Mouse (Mus musculus) Patski (cell line): ENCODE results near the gene Washc2. TPM values are rescaled to one million over a fixed set of nuclear protein-coding genes. Genes with fewer than 3 reads are reported as not detected.

Source experiments
- ATAC-seq: fragments of 100-300 bp; one replicate; pipeline ENCODE4 v1.8.0; 2021
- CTCF ChIA-PET: fragments of 350-600 bp; sonication (Branson Sonifier 250); formaldehyde crosslinking; loops from one replicate; lab custom pipeline; 2022; ENCODE audit warnings: inconsistent platforms; lab: Charles Lee
- POLR2A ChIA-PET: fragments of 350-600 bp; sonication (Branson Sonifier 250); formaldehyde crosslinking; loops from one replicate; lab custom pipeline; 2022; ENCODE audit warnings: antibody characterized with exemption, inconsistent platforms; lab: Charles Lee
- DNase-seq: peaks from one replicate; pipeline ENCODE4 v3.0.0-alpha.2; 2011; ENCODE audit warnings: low read depth, low spot score
- H3K27me3 ChIP-seq: fragments of 371-371 bp; one replicate; pipeline ENCODE4 v1.5.1; 2021
- CTCF ChIP-seq: fragments of 100-300 bp; IDR thresholded peaks from one replicate; pipeline ENCODE4 v1.5.1; 2021
- in situ Hi-C: fragments of 300-500 bp; cut with MboI; formaldehyde crosslinking; loops from 3 replicates; pipeline ENCODE4 v1.11.1; 2018; ENCODE audit warnings: low pct_unique_long_range_greater_than_20kb, mixed read lengths
- polyA plus RNA-seq: library from polyadenylated mRNA; unstranded; gene quantifications from one replicate; pipeline ENCODE4 v1.2.3, GENCODE M21; 2021

The Washc2 gene
- polyA plus RNA-seq, 1 experiment from 2014 or later = 92.9 TPM

DNA sequence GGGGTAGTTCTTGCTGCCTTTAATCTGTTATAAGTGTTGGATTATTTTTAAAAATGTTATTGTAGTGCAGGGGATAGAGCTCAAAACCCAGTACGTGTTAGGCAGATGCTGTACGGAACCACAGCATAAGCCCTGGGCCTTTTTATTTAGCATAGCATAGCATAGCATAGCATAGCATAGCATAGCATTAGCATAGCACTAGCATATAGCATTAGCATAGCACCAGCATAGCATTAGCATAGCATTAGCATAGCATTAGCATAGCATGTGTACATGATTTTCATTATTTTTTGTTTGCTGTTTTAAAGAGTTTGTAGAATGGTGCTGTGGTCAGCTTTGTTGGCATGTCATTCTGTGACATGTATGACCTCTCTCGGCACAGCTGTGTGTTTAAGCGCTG lies 51.8 kb downstream of the Washc2 start:
- POLR2A ChIA-PET = no interaction called here

DNA sequence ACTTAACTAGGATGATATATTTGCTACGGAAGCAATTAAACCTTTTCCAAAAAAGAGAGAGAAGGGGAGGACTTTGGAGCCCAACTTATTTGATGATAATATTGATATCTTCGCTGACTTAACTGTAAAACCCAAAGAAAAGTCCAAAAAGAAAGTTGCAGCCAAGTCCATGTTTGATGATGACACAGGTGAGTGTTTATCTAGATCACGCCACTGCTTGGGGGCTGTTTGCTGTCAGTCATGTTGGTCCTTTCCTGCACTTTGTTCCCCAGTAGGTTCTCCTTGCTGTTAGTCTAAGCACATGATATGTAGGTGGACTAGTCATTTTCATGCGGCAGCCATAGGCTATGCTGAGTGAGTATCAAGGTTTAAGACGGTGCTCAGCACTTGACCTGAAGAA lies 52.6 kb downstream of the Washc2 start:
- ChIA-PET POLR2A (no interaction called here), CTCF (no interaction called here)
- DNase-seq = no peak
- H3K27me3 ChIP-seq = no peaks in the 10 kb centered on the region
- no peak for ATAC-seq
- TF ChIP-seq CTCF = no peak
- in situ Hi-C loops = no loop called here

More for the DNA sequence above, 51.8 kb downstream of the Washc2 start:
- CTCF ChIA-PET = interaction anchor here (1.0 kb wide), 1 partner anchor 31 kb away, joined by 3 read pairs; no protein-coding TSS in a partner anchor
- in situ Hi-C loops = no loop called here
- H3K27me3 ChIP-seq = no peaks in the 10 kb centered on the region
- no peak for TF ChIP-seq CTCF
- ATAC-seq (no peak), DNase-seq (no peak)

DNA sequence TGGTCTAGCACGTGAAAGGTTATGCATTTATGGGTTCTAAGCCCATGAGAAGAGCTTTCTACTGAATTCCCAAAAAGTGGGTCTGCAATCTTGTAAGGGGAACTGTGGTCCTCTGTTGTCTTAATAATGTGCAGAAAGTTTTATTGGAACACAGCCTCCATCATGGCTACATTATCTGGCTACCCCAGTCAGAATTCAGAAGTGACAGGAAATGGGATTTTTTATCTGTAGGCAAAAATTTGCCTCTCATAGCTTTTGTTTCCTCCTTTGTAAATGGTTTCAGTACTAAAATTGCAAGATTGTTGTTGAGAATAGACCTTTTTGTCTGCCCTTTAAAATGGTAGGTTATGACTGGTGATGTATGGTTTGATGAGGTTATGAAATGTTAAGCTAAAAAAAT lies 55.0 kb downstream of the Washc2 start:
- ATAC-seq = no peak
- in situ Hi-C loops = no loop called here

DNA sequence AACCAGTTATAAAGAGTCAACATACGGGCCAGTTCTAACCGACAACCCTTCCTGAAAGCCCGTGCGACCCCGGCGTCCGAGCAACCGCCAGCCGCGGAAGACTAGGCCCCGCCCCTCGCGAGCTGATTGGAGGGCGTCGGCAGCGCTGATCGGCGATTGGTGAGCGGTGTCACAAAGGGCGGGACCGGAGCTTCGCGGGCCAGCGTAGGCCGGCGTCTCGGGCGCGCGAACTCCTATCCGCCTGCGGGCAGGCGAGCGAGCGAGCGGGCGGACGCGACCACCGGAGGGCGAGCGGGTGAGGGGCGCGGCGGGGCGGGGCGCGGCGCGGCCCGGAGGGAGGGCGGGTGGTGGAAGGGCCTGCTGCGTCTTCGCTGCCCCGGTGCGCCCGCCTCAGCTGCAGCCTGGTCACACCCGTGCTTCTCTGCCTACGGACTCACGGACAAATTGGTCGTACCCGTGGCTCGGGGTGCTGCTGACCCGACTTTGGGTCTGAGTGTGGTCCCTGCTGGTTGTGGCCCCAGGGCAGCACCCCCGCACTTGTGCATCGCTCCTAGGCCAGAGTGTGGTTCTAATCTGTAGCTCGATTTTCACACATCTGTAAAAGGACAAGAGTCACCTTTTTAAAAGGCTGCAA lies 56.3 kb downstream of the Washc2 start, which contains the start of gene Zfand4:
Gene Zfand4 (plus strand): TSS at position 205 of the 634 bp plus-strand sequence.
- peak; percentile 34 for DNase-seq
- ChIA-PET CTCF (no interaction called here), POLR2A (no interaction called here)
- H3K27me3 ChIP-seq = no peaks in the 10 kb centered on the region
- in situ Hi-C loops = no loop called here
- no peak for TF ChIP-seq CTCF
- ATAC-seq = peak; percentile 97

More for the DNA sequence above, 55.0 kb downstream of the Washc2 start:
- no peak for DNase-seq
- POLR2A ChIA-PET = no interaction called here
- CTCF ChIA-PET = interaction anchor here (0.9 kb wide), 1 partner anchor 64 kb away, joined by 3 read pairs; no protein-coding TSS in a partner anchor
- TF ChIP-seq CTCF = no peak
- no peaks in the 10 kb centered on the region for H3K27me3 ChIP-seq

DNA sequence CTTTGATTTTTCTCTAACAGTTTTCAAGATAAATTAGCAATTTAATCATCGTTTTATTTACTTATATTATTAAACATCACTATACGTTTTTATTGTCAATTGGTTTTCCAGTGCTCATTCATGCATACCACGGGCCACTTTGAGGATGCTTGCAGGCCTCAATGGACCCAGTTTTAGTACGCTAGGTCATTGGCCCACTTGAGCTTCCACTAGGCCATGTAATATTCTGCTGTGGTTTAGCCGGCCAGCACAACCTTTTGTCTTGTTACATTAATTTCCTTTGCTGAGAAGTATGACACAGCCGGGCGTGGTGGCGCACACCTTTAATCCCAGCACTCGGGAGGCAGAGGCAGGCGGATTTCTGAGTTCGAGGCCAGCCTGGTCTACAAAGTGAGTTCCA lies 57.0 kb downstream of the Washc2 start:
- TF ChIP-seq CTCF = no peak
- POLR2A ChIA-PET = no interaction called here

DNA sequence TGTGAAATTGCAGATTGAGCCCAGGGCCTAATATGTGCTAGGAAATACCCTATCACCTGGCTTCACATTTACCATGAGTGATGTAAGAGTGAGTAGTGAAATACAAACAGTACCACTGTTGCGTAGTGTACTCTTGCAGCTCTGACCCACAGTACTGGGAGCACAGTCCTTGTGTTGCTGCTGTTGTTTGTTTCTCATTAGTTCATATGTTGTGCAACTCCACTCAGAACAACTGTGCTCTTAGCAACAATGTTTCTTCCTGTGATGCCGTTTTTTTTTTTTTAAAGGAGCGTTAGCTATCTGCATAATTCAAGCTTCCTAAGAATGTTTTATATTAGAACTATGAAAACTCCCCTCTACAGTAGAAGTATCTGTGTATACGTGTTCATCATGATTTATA lies 57.8 kb downstream of the Washc2 start:
- no peak for DNase-seq
- no peak for ATAC-seq
- H3K27me3 ChIP-seq = no peaks in the 10 kb centered on the region
- in situ Hi-C loops = loop anchor here (5.0 kb wide), 1 partner anchor 157 kb away; no protein-coding TSS in a partner anchor
- POLR2A ChIA-PET = interaction anchor here (0.6 kb wide), 2 partner anchors 37 to 153 kb away, joined by 3 read pairs; no protein-coding TSS in a partner anchor
- no peak for TF ChIP-seq CTCF
- CTCF ChIA-PET = interaction anchor here (0.6 to 1.2 kb wide), 2 partner anchors 16 to 52 kb away, joined by 3 read pairs; no protein-coding TSS in a partner anchor

More for the DNA sequence above, 57.0 kb downstream of the Washc2 start:
- no peaks in the 10 kb centered on the region for H3K27me3 ChIP-seq
- CTCF ChIA-PET = no interaction called here
- DNase-seq (no peak), ATAC-seq (no peak)
- in situ Hi-C loops = loop anchor here (5.0 kb wide), 1 partner anchor 157 kb away; no protein-coding TSS in a partner anchor

- TF ChIP-seq CTCF = no peak
- ChIA-PET POLR2A (interaction anchor here (0.6 kb wide), 2 partner anchors 36 to 152 kb away, joined by 3 read pairs; no protein-coding TSS in a partner anchor), CTCF (interaction anchor here (0.6 to 1.2 kb wide), 2 partner anchors 16 to 51 kb away, joined by 3 read pairs; no protein-coding TSS in a partner anchor)
- H3K27me3 ChIP-seq = no peaks in the 10 kb centered on the region
- in situ Hi-C loops = loop anchor here (5.0 kb wide), 1 partner anchor 156 kb away; no protein-coding TSS in a partner anchor
- DNase-seq (no peak), ATAC-seq (no peak)
Observed at GRCm38 (mm10) chr6:116266273-116267109, 58.7 kb downstream of the Washc2 start.

GRCm38 (mm10) chr6:116267110-116267423 lies 59.2 kb downstream of the Washc2 start:
- ATAC-seq (no peak), DNase-seq (no peak)
- POLR2A ChIA-PET = no interaction called here
- in situ Hi-C loops = loop anchor here (5.0 kb wide), 1 partner anchor 155 kb away; no protein-coding TSS in a partner anchor
- CTCF ChIA-PET = no interaction called here
- TF ChIP-seq CTCF = no peak
- H3K27me3 ChIP-seq = no peaks in the 10 kb centered on the region

DNA sequence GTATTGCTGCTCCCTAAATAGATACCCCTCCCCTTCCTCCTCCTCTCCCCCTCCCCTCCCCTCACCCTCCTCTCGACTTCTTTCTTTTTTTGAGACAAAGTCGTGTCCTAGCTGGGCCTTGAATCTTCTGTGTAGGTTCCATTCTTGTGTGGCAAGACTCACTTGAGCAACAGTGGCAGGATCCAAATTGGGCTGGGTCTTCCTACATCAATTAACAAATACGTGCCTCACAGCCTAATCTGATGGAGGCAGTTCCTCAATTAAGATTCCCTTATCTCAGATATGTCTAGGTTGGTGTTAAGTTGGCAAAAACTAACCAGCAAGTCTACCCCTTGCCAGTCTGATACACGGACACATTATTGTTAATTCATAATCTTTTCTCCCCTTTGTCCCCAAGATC lies 67.9 kb downstream of the Washc2 start:
- H3K27me3 ChIP-seq = no peaks in the 10 kb centered on the region
- ChIA-PET CTCF (no interaction called here), POLR2A (no interaction called here)
- DNase-seq (no peak), ATAC-seq (no peak)
- TF ChIP-seq CTCF = no peak
- in situ Hi-C loops = no loop called here

DNA sequence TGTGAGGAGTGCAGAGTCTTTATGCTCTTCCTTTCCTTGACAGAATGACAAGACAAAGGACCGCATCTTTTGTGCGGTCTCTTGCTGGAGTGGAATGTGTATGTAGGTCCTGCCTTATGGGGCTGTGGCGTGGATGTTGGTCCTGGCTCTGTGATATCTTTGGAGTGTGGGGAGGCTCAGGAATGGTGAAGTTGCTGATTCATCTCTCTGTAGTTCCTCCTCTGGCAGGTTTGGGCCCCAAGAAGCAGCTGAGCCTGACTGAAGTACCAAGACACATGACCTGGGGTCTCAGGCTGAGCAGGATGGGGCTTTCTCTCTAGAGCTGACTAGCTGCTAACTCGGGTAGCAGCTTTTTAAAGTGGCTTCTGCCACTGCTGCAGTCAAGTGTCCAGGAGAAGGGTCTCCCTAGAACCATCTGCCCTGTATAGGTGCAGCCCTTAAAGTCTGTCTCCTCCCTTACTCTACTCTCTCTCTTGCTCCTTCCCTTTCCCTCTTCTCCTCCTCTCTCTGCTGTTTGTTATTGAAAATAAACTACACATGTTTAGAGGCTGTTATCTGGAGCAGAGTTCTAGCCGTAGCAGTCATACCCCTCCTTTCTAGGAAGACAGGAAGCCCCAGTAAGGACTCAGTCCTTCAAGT lies 71.0 kb downstream of the Washc2 start:
- ChIA-PET CTCF (interaction anchor here (1.2 kb wide), 1 partner anchor 53 kb away, joined by 3 read pairs; no protein-coding TSS in a partner anchor), POLR2A (no interaction called here)
- DNase-seq (no peak), ATAC-seq (no peak)
- TF ChIP-seq CTCF = no peak
- H3K27me3 ChIP-seq = no peaks in the 10 kb centered on the region
- in situ Hi-C loops = no loop called here
